Mouse (Mus musculus): Measurements from ENCODE around the gene Gm21677. TPM values are rescaled to one million over a fixed set of nuclear protein-coding genes. Genes with fewer than 3 reads are reported as not detected.
"Not testable (repeated sequence)": the region's sequence is repeated elsewhere in the genome, so short reads cannot be mapped to it uniquely, and the experiment has no call there.

The Gm21677 gene
- not detected in 2 replicates for polyA plus RNA-seq (2012)

DNA sequence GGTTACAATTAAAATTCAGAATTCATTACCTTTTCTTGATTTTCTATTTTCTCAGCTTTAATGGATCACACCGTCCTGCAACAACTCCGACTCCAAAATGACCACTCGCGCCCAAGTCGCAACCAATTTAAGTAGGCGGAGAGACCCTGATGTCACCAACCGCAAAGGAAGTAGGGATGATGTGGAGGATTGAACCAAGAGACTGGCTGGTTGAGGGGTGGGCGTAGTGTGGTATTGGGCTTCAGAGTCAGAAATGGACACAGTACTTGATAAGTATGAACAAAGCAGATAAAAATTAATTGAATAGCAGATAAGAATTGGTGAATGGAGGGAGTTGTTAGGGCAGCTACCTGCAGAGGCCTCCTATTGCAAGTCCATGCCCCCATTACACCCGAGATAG, at the start of gene Gm21677:
Gene Gm21677 (minus strand): TSS at position 101 of the 400 bp plus-strand sequence.
- not testable (repeated sequence) for TF ChIP-seq GATA1 (IDR thresholded peaks at IDR 0.05; ENCODE audit: low read length)

DNA sequence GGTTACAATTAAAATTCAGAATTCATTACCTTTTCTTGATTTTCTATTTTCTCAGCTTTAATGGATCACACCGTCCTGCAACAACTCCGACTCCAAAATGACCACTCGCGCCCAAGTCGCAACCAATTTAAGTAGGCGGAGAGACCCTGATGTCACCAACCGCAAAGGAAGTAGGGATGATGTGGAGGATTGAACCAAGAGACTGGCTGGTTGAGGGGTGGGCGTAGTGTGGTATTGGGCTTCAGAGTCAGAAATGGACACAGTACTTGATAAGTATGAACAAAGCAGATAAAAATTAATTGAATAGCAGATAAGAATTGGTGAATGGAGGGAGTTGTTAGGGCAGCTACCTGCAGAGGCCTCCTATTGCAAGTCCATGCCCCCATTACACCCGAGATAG, 39.0 kb upstream of the Gm21677 start, which contains the start of gene Gm21693:
Gene Gm21693 (minus strand): TSS at position 101 of the 400 bp plus-strand sequence.
- not testable (repeated sequence) for TF ChIP-seq GATA1 (IDR thresholded peaks at IDR 0.05; ENCODE audit: low read length)

Other genes with a start within 250 kb of the Gm21677 start
- not detected in 2 replicates for gene Gm21693, start 38.9 kb upstream of the Gm21677 start, polyA plus RNA-seq (2012)
- gene Gm21704, start 103.7 kb upstream of the Gm21677 start, polyA plus RNA-seq (2012) = not detected in 2 replicates
- not detected in 2 replicates for gene Gm21708, start 103.7 kb upstream of the Gm21677 start, polyA plus RNA-seq (2012)

Measured in G1E-ER4 (cell line).